Mouse (Mus musculus): ENCODE measurements around the gene Sik3.

Sik3 gene

DNA sequence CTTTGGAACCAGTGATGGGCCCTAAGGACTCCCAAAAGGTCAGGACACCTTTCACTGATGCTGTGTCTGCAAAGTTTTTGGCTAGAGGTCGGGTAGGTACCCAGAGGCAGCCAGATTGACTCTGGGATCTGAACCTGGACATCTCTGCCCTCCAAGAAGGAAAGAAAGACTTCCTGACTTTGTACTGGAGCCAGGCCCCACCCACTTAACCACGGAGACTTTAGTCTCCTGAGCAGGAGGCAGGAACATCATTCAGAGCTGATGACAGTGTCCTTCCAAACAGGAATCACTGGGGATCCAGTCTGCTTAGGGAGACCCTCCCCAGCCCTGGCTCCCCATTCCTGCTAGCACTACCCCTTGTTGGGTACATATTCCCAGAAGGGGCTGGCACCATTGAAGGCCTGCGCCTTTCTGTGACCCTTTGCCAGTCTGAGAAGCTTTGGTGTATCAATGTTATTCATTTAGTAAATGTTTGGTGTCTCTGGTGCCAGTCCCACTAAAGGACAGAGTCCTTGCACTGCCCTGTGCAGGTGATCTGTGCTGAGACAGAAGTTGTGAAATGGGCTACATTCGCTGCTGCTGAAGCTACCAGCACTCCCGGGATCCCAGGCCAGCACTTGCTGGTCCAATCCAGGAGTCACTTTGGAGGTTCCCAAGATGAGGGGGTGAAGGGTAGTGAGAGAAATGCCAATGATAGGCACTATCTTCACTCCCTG is 212.5 kb downstream of the Sik3 start:
- no peak for DNase-seq (ENCODE audit: low read depth, low spot score)

DNA sequence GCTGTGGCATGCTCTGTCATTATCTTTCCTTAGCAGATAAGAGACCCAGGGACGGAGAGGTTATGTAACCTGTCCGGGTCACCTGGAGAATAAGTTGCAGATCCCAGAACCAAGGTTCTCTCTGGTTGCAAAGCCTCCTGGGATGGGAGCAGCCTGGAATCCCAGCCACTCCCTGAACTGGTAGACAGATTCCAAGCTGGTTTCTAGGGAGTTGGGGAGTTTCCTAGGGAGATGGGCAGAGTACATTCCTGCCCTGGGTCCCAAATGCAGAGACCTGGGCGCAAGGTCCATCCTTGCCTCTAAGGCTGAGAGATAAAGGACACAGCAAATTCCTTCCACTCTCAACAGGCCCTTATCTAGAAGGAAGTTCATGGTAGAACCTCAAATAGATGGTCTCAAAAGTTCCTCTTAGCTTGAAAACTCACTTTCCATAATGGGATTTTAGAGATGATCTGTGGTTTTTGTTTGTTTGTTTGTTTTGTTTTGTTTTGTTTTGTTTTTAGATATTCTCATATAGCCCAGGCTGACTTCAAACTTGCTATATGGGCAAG is 214.5 kb downstream of the Sik3 start:
- no peak for DNase-seq (ENCODE audit: low read depth, low spot score)

DNA sequence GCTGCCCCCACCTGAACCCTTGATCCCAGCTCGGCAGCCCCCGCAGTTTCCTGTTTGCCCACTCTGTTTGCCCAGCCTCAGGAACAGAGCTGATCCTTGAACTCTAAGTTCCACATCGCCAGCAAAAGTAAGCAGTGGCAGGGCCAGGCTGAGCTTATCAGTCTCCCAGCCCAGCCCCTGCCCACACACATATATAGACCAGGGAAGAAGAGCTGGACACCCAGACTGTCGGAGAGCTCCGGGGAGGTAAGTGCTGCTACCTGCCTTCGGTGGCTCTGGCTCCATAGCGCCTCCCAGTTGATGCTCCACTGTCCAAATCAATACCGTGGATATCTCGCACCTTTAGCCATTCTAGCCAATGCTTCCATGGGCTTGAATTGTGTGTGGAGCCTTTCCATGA is 215.9 kb downstream of the Sik3 start, which contains the start of gene Apoa1:
Apoa1 (plus strand) TSS at position 90 of the 400 bp plus-strand sequence.
- no peak for DNase-seq (ENCODE audit: low read depth, low spot score)

DNA sequence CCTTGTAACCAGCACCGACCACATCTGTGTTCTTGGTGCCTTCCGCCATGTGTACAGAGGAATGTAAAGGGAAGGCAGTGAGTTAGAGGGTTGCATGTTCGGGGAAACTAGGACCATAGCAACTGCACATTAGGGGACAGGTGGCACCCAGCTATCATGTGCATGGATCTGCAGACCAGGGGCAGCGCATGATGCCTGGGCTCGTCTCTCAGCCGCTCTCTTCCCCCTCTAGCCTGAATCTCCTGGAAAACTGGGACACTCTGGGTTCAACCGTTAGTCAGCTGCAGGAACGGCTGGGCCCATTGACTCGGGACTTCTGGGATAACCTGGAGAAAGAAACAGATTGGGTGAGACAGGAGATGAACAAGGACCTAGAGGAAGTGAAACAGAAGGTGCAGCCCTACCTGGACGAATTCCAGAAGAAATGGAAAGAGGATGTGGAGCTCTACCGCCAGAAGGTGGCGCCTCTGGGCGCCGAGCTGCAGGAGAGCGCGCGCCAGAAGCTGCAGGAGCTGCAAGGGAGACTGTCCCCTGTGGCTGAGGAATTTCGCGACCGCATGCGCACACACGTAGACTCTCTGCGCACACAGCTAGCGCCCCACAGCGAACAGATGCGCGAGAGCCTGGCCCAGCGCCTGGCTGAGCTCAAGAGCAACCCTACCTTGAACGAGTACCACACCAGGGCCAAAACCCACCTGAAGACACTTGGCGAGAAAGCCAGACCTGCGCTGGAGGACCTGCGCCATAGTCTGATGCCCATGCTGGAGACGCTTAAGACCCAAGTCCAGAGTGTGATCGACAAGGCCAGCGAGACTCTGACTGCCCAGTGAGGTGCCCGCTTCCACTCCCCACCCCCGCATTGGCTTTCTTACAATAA is 217.2 kb downstream of the Sik3 start:
- peak; percentile 47 for DNase-seq (ENCODE audit: low read depth, low spot score)

DNA sequence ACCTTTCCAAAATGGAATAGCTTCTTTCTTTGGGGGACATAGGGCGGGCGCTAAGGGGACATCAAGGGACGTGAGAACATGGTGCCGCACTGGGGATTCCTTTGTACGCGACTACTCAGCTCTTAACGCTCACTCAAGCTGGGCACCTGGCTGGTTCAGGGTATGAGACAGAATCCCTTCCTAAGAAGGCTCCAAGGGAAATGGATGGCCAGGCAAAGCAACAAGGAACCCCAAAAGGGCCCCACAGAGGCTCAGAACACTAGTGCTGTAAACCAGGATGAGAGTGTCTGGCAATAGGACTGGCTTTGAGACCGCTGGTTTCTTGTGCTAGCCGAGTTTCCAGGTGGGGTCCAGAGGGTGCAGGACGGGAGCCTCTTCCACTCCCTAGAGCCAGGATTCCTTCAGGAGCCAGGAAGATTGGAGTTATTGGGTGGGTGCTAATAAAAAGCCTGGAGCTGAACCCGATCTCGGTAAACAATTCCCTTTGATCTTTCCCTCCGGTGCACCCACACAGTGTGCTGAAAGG is 217.9 kb downstream of the Sik3 start:
- DNase-seq (ENCODE audit: low read depth, low spot score): no peak

DNA sequence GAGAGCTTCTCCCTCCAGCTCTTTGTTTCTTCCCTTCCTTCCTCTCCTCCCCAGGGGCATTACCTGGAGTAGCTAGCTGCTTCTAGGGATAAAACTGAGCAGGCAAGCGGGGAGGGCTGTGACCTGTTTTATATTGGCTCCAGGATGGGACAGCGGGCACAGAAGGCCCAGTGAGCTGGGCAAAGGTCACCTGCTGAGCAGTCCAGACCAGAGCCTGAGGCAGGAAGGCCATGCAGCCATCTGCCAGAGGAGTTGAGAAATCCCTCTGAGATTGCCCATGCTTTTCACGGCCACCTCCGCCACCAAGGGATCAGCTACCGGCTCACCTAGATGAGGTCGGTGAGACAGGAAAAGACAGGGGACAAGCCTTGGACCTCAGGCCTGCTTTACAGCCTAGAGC is 222.6 kb downstream of the Sik3 start:
- DNase-seq (ENCODE audit: low read depth, low spot score): no peak

DNA sequence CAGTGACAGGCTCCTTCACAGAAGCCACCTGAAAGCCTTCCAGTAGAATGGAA is 222.8 kb downstream of the Sik3 start, which contains the start of gene Apoc3:
Apoc3 (minus strand) TSS at position 41 of the 53 bp plus-strand sequence.
- no peak for DNase-seq (ENCODE audit: low read depth, low spot score)

DNA sequence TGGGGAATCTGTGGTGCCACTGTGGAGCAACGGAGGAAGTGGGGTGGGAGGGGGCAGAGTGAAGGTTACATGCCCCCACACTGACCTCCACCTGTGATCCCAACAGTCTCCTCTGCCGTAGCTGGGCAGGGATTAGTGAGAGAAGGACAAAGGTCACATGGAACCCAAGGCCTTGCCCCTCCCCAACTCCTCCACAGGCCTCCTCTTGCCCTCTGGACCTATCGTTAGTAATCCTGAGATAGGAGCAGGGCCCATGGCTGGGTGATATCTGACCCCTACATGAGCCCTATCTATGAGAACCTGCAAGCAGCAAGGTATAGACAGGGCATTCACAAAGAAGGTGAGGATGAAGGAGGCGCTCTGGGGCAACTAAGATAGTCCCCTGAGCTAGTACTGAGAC is 223.0 kb downstream of the Sik3 start:
- no peak for DNase-seq (ENCODE audit: low read depth, low spot score)

DNA sequence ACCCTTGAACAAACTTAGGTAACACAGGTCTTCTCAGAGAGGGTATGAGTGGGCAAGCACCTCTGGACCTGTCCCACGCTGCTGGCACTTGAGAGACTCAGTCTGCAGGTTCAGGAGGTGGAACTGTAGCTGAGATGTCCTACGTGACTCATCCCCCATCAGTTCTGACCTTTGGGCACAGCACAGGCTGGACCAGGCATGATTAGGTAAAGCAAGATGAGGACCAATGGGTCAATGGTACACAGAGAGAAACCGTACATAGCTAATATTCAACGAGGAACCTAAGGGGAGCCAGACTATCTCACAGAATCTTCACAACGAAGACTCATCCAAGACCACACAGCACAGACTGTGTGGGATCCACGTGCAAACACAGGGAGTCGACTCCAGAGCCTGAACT is 226.2 kb downstream of the Sik3 start:
- no peak for DNase-seq (ENCODE audit: low read depth, low spot score)

DNA sequence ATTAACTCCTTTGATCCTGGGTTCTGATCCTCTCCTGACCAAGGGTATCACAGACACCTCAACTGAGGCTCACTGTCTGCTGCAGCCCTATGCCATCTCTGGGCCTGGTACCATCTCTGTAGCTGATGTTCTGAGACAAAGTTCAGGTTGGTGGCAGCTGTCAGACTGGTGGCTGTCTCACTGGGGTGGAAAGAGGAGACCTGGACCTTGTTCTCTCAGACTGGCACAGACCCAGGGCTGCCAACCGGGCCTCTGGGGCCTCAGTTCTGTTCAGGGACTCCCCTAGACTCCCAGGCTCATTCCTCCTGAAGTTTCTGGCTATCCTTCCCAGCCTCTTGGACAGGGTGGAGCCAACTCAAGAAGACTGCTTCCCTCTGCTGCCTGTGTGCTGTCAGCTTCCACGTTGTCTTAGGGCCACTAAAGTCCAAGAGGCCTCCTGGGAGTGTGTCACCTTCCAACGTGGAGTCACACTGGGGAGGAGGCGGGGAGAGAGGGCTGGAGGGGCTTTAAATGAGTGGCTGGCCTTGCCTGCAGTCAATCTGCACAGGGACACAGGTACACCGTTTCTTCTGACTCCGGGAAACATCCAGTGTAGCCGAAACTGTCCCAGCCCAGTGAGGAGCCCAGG is 228.0 kb downstream of the Sik3 start, which contains the start of gene Apoa4:
Apoa4 (plus strand) TSS at position 171 of the 628 bp plus-strand sequence.
- no peak for DNase-seq (ENCODE audit: low read depth, low spot score)

DNA sequence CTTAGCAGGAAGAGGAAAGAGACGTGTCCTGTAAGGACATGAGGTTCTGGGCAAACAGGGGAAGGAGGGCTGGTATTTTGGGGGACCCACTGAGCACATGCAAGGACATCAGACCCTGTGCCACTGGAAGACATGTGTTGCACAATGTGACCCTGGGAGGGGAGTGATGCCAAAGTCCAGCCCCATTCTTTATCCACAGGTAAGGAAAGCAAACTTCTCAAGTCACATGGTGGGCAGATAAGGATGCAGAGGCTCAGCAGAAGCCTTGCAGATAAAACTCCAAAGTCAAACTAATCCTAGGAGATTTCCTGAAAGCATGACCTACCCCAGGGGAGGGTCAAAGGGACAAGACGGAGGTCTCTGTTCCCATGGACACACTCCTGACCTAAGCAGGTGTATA is 229.2 kb downstream of the Sik3 start:
- no peak for DNase-seq (ENCODE audit: low read depth, low spot score)

DNA sequence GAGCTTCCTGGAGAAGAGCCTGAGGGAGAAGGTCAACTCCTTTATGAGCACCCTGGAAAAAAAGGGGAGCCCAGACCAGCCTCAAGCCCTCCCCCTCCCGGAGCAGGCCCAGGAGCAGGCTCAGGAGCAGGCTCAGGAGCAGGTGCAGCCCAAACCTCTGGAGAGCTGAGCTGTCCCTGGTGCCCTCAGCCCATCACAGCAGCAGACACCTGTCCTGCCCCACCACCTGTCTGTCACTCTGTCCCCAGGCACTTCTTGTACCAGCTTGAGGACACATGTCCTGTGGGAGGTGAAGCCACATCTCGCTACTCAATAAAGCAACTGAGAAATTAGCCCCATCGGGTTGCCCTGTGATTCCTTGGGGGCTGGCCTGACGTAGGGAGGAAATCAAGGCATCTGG is 230.5 kb downstream of the Sik3 start:
- DNase-seq (ENCODE audit: low read depth, low spot score): no peak

DNA sequence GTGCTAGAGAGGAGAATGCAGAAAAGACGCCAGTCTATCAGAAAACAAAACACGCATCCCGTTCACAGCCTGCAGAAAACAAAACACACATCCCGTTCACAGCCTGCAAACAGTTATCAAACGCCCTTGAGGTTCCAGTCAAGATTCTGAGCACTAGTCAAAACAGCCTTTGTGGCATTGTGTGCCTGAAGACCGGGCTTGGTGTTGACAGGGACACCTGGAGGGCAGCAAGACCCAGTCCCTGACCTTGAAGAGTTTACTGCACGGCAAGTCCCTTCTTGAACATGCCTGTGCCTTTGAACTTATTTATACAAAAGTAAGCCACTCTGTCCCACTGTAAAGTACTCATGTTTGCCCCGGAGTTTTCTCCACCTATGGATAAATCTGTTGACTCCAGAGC is 231.0 kb downstream of the Sik3 start:
- no peak for DNase-seq (ENCODE audit: low read depth, low spot score)

DNA sequence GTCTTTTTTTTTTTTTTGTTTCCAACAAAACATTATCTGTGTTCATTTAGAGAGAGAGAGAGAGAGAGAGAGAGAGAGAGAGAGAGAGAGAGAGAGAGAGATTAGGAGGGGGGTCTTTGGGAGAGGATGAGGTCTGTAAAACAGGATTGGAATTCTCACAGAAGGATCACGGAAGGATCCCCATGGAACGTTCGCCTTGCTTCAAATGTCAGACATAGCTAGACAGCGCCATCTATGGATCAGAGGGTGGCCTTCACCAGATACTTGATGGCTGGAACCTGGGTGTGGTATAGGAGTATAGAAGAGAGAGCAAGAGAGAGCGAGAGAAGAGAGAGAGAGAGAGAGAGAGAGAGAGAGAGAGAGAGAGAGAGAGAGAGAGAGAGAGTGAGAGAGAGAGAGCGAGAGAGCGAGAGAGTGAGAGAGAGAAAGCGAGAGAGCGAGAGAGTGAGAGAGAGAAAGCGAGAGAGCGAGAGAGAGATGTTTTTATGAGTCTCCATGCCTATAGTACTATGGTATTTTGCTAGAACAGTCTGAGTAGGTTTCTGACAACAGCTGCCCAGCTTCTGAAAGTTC is 234.2 kb downstream of the Sik3 start:
- peak; percentile 62 for DNase-seq (ENCODE audit: low read depth, low spot score)

DNA sequence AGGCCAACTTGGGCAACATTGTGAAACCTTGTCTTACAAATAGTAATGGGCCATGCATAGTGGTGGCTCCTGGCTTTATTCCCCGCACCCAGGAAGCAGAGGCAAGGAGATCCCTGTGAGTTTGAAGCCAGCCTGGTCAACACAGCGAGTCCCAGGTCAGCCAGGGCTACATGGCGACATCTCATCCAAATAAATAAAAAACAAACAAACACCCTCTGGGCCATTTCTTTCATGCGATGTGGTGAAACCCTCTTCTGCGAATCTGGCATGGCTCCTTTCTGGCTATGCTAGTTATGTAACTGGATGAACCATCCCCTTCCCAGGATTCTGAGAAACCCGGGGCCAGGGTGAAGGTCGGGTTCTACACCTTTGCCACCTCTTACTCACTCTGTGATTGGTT is 243.6 kb downstream of the Sik3 start:
- DNase-seq (ENCODE audit: low read depth, low spot score): no peak

DNA sequence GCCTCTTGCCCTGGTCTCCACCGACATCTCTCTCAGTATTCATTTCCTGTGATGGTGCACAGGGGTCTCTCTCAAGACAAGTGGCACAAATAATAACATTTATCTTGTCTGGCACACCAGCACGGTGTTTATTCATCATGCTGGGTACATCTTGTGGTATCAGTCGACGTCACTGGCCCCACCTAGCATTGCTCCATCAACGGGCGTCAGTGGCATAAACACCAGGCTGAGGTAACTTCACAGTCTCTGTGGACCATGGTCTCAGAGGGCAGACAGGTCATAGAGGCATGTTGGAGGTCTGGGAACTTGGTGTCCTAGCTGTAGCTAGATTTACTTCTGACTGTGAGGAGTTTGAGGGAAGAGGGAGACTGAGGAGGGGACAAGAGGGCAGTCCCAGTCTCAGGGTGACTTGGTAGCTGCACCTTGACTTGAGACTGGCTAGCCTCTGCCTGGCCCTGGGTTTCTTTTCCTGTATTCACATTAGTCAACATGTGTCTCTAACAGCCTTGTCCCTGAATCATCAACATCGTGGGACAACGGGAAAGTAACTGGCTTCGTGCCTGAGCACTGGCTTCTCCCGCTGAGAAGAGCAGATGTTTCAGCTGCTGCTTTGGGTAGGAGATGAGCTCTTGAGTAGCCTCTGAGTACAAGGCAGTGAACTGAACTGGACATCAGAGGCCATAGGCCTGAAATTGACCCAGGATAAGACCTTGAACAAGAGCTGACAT is 244.2 kb downstream of the Sik3 start:
- DNase-seq (ENCODE audit: low read depth, low spot score): no peak

DNA sequence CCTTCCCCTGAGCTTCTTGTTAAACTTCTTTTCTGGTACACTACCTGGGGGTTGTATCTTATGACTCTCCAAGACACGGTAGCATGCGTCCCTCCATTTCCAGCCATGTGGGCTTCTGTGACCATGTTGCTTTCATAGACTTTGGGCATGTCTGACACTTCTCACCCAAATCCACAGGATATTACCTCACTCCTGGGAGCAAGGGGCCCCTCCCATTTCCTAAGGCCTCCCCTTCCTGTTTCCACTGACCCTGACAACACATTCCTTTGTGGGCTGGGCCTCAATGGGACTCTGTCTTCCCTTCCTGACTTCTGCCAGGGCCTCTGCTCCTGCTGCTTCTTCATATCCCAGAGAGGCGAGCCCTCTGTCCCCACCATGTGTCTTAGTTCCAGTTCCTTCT is 244.9 kb downstream of the Sik3 start:
- no peak for DNase-seq (ENCODE audit: low read depth, low spot score)

DNA sequence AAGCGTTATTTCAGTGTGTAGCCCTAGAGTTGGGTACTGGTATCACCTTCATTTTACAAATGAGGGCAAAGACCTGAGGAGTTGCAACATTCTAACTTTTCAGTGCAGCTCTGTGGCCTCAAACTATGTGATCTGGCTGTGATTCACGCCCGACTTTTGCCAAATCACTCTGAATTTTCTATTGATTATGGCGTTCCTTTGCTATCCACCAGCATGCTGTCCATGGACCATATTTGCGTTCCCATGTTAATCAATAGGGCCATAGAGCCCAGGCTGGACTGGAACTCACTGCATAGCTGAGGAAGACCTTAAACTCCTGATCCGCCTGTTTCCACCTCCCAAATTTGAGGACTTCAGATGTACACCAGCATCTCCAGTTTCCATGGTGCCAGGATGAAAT is 246.5 kb downstream of the Sik3 start:
- no peak for DNase-seq (ENCODE audit: low read depth, low spot score)

DNA sequence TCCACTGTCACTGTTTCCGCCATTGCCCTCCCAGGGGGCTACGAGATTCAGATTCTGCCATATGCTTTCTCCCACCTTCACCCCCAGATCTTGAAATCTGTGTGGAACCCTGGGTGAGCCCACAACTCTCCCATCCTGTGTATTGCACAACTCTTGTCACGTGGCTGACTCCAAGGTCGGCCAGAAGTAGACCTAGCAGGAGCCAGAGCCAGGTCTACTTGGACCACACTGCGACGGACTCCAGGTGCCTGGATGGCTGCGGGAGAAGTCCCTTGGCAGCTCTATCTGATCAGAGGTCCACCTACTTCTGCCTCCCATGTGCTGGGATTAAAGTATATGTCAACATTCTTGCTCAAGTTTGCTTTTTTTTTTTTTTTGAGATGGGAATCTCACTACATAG is 248.5 kb downstream of the Sik3 start:
- DNase-seq (ENCODE audit: low read depth, low spot score): no peak

DNA sequence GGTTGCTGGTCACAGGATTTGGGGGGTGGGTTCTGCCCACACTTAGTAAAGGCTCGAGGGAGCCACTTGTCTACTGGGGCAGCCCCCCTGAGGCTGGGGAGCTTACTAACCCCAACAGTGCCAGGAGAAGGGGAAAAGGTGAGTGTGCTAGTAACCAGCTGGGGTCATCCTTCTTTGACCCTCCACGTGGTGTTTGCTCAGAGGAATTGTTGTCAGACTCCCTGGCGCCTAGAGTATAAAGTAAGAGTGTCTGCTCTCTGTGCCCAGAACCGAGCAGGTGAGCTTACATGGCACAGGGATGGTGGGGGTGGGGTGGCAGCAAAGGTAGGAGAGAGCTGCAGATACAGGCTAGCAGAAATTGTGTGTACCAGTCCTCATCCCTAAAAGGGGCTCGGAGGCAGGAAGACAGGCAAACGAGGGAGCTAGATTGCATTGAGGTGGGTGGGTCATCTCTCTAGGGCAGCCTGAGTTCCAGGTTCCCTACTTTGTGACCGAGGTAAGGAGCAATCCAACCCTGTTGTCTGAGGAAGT is 255.8 kb downstream of the Sik3 start, which contains the start of gene Apoa5:
Apoa5 (plus strand) TSS at position 291 of the 531 bp plus-strand sequence.
- DNase-seq (ENCODE audit: low read depth, low spot score): no peak

DNA sequence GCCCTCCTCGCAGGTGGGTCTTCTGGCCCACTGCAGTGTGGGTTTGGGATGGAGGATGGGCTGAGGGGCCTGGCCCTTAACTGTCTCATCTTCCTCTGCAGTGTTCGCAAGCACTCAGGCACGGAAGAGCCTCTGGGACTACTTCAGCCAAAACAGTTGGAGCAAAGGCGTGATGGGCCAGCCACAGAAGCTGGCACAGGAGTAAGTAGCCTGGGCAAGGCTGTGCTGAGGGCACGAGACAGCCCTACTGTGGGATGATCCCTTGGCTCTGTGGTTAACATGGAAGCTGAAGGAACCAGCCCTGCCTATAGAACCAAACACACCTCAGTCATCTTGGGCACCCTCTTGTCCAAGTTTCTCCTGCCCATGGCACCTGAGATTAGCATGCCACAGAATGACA is 256.5 kb downstream of the Sik3 start:
- no peak for DNase-seq (ENCODE audit: low read depth, low spot score)
